Mouse (Mus musculus) heart, postnatal 14 days (tissue): ENCODE measurements around the gene Gdf2. TPM values are rescaled to one million over a fixed set of nuclear protein-coding genes. Genes with fewer than 3 reads are reported as not detected.

ENCODE experiments used
- DNase-seq, 2 experiments: peaks; one replicate each; pipeline ENCODE4 v3.0.0; 2021 to 2022
- intact Hi-C: fragments of 180-260 bp; cut with DNase I; formaldehyde crosslinking; loops from one replicate; pipeline ENCODE4 v1.15.1; 2025
- total RNA-seq, 2 experiments: library from RNA; stranded (reverse); gene quantifications; 2 replicates each; pipeline ENCODE4 v1.2.3; 2021

Gene Gdf2
- total RNA-seq, 2 experiments from 2014 or later, result 0.17 to 0.20 TPM

GRCm38 (mm10) chr14:33952233-33952981 is 11.6 kb downstream of the Gdf2 start:
- intact Hi-C loops, result no loop called here
- DNase-seq, result no peak

GRCm38 (mm10) chr14:33953761-33954160 is 12.9 kb downstream of the Gdf2 start, which contains the start of gene Rbp3:
Gene Rbp3 (plus strand): TSS chr14:33954003.
- no peak for DNase-seq
- intact Hi-C loops, result no loop called here

GRCm38 (mm10) chr14:33956055-33956454 is 15.2 kb downstream of the Gdf2 start:
- DNase-seq, result no peak
- intact Hi-C loops, result loop anchor here (5.0 kb wide), 2 partner anchors 146 to 281 kb away; partner anchors contain the start of gene A630023A22Rik

GRCm38 (mm10) chr14:33958186-33958585 is 17.3 kb downstream of the Gdf2 start:
- no peak for DNase-seq
- intact Hi-C loops, result loop anchor here (5.0 kb wide), 2 partner anchors 144 to 279 kb away; partner anchors contain the start of gene A630023A22Rik

- no peak for DNase-seq
- intact Hi-C loops, result loop anchor here (5.0 kb wide), 2 partner anchors 143 to 278 kb away; partner anchors contain the start of gene A630023A22Rik
These were observed 18.0 kb downstream of the Gdf2 start for GRCm38 (mm10) chr14:33958841-33959240.

- intact Hi-C loops, result loop anchor here (5.0 kb wide), 2 partner anchors 143 to 278 kb away; partner anchors contain the start of gene A630023A22Rik
- peak; percentile 36 to 68 for DNase-seq
These were observed 18.5 kb downstream of the Gdf2 start for GRCm38 (mm10) chr14:33959341-33959740.

- no peak for DNase-seq
- intact Hi-C loops, result no loop called here
These were observed 24.8 kb downstream of the Gdf2 start for GRCm38 (mm10) chr14:33965675-33966074.

- intact Hi-C loops, result no loop called here
- no peak for DNase-seq
These were observed 31.8 kb downstream of the Gdf2 start for GRCm38 (mm10) chr14:33972679-33973078.

GRCm38 (mm10) chr14:33974752-33975151 is 33.9 kb downstream of the Gdf2 start:
- DNase-seq, result no peak
- intact Hi-C loops, result no loop called here

- DNase-seq, result no peak
- intact Hi-C loops, result no loop called here
These were observed 36.9 kb downstream of the Gdf2 start for GRCm38 (mm10) chr14:33977748-33978147.

GRCm38 (mm10) chr14:33978604-33979059 is 37.8 kb downstream of the Gdf2 start, which contains the start of gene Zfp488:
Gene Zfp488 (minus strand): TSS chr14:33978764.
- intact Hi-C loops, result no loop called here
- no peak for DNase-seq

- DNase-seq, result no peak
- intact Hi-C loops, result no loop called here
These were observed 48.4 kb downstream of the Gdf2 start for GRCm38 (mm10) chr14:33989201-33989600.

GRCm38 (mm10) chr14:33991971-33992370 is 51.1 kb downstream of the Gdf2 start:
- DNase-seq, result no peak
- intact Hi-C loops, result no loop called here

GRCm38 (mm10) chr14:33993051-33993450 is 52.2 kb downstream of the Gdf2 start:
- no peak for DNase-seq
- intact Hi-C loops, result no loop called here

GRCm38 (mm10) chr14:33993521-33994289 is 52.9 kb downstream of the Gdf2 start:
- no peak for DNase-seq
- intact Hi-C loops, result no loop called here

Other genes with a start within 250 kb of the Gdf2 start
- 1 to 10 TPM; 2.6 to 3.9 TPM for gene Gdf10, start 17.5 kb upstream of the Gdf2 start, total RNA-seq
- not detected for gene Rbp3, start 13.0 kb downstream of the Gdf2 start, total RNA-seq
- gene Zfp488, start 37.7 kb downstream of the Gdf2 start, total RNA-seq, result not detected
- gene Gm30083, start 74.1 kb downstream of the Gdf2 start, total RNA-seq, result not detected
- not detected for gene Gm5460, start 75.7 kb downstream of the Gdf2 start, total RNA-seq
- not detected for gene Antxrl, start 111.7 kb downstream of the Gdf2 start, total RNA-seq
- 1 to 10 TPM; 4.3 to 5.2 TPM for gene Anxa8, start 144.9 kb downstream of the Gdf2 start, total RNA-seq
- gene A630023A22Rik, start 161.7 kb downstream of the Gdf2 start, total RNA-seq, result not detected
- gene Npy4r, start 211.4 kb downstream of the Gdf2 start, total RNA-seq, result under 1 TPM; 0.07 to 0.24 TPM